ENCODE assay signal across 17 mouse cellular contexts in the genomic region with DNA sequence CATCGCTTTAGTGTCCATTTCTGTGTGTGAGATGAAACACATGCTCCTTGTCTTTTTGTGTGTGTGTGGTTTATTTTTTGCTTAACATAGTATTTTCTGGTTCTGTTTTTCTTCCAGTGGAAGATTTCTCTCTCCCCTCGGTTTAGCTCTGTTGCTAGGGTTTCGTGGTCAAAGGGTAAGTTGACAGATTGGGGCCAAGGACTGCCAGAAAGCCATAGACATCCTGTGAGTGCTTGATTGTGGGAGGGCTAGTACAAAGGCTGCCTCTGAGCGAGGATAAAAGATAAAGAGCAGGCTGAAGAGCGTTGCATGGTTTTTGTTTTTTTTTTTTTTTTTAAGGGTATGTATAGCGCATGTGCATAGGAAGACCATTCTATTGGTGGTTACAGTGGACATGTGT.
A peak's percentile ranks its signal among the peaks of the same experiment; 100 is the strongest.
DNase-seq lines count a peak whose midpoint lies in the region; ATAC-seq and TF ChIP-seq lines count a peak whose summit lies in the region.
"Had no signal": no experiment of that assay in that cellular context is flagged by ENCODE, and none has a peak within 500 bp of the region (broad histone marks: within the 10 kb centered on the region; RNA-seq: fewer than 3 reads in every experiment).

No protein-coding gene starts in this region.

- no peak overlapping the region for H3K4me2 ChIP-seq in embryonic facial prominence, embryonic 14.5 days (ENCODE audit: low read depth, low read length)
- 0 out of 2 replicates have a peak overlapping the region, but pooled peaks have one; percentile 1 for H3K4me2 ChIP-seq in lung, embryonic 14.5 days
- H3K4me2 ChIP-seq in intestine, embryonic 15.5 days (replicated peaks) = peak overlapping the region; percentile 26; the same call in 1 of the 2 replicates
- no peak overlapping the region for H3K4me2 ChIP-seq in liver, embryonic 12.5 days
- H3K4me2 ChIP-seq: forebrain, embryonic 15.5 days; neural tube, embryonic 13.5 days had no signal

- H3K27me3 ChIP-seq in embryonic facial prominence, embryonic 14.5 days (replicated peaks; ENCODE audit: control insufficient read depth, insufficient read depth, low read length) = no peaks in the 10 kb centered on the region
- no peaks in the 10 kb centered on the region for H3K27me3 ChIP-seq in embryonic facial prominence, embryonic 10.5 days (replicated peaks; ENCODE audit: low read depth, poor library complexity, severe bottlenecking)
- H3K27me3 ChIP-seq in lung, embryonic 14.5 days (ENCODE audit: insufficient read depth, low read length) = no peaks in the 10 kb centered on the region
- H3K27me3 ChIP-seq in intestine, embryonic 15.5 days (replicated peaks) = no peaks in the 10 kb centered on the region
- H3K27me3 ChIP-seq in liver, embryonic 12.5 days (replicated peaks) = no peaks in the 10 kb centered on the region; the same call in 1 of the 2 replicates
- H3K27me3 ChIP-seq: forebrain, embryonic 15.5 days; neural tube, embryonic 13.5 days; Patski had no signal

- H3K9ac ChIP-seq in embryonic facial prominence, embryonic 14.5 days (ENCODE audit: low read depth, low read length) = no peak overlapping the region
- no peak overlapping the region for H3K9ac ChIP-seq in lung, embryonic 14.5 days
- no peak overlapping the region for H3K9ac ChIP-seq in intestine, embryonic 15.5 days
- no peak overlapping the region for H3K9ac ChIP-seq in liver, embryonic 12.5 days
- H3K9ac ChIP-seq: forebrain, embryonic 15.5 days; neural tube, embryonic 13.5 days had no signal

- peak; percentile 6 for DNase-seq in embryonic facial prominence, embryonic 14.5 days (ENCODE audit: low spot score)
- no peak for DNase-seq in embryonic facial prominence, embryonic 10.5 days (ENCODE audit: low spot score)
- DNase-seq in lung, embryonic 14.5 days = peak; percentile 12
- no peak for DNase-seq in lung, postnatal 36 days
- DNase-seq in kidney, postnatal 36 days = peak; percentile 6 to 24
- no peak for DNase-seq in ovary, postnatal 10 days (ENCODE audit: low spot score)
- DNase-seq: embryo, embryonic 11 days; gastrocnemius, postnatal 10 days; heart, postnatal 10 days; liver; lung, adult 2 months; thymus, postnatal 36 days had no signal

- WGBS in embryonic facial prominence, embryonic 14.5 days = 65% methylated on average over 6 of the region's 6 CpGs
- 71% methylated on average over 6 of the region's 6 CpGs for WGBS in embryonic facial prominence, embryonic 10.5 days
- WGBS in lung, embryonic 14.5 days = 31% methylated on average over 6 of the region's 6 CpGs
- WGBS in intestine, embryonic 15.5 days = 28% methylated on average over 6 of the region's 6 CpGs
- WGBS in liver, embryonic 12.5 days (ENCODE audit: insufficient replicate concordance) = 31% methylated on average over 6 of the region's 6 CpGs

- no peak overlapping the region for H3K27ac ChIP-seq in embryonic facial prominence, embryonic 14.5 days (replicated peaks; ENCODE audit: low read depth, low read length)
- no peak overlapping the region for H3K27ac ChIP-seq in embryonic facial prominence, embryonic 10.5 days (replicated peaks)
- no peak overlapping the region for H3K27ac ChIP-seq in lung, embryonic 14.5 days (ENCODE audit: low read depth)
- H3K27ac ChIP-seq in intestine, embryonic 15.5 days = no peak overlapping the region; the same call in 1 of the 2 replicates
- H3K27ac ChIP-seq in liver, embryonic 12.5 days = no peak overlapping the region
- H3K27ac ChIP-seq: forebrain, embryonic 15.5 days; neural tube, embryonic 13.5 days had no signal

- no peaks in the 10 kb centered on the region for H3K4me1 ChIP-seq in embryonic facial prominence, embryonic 14.5 days (ENCODE audit: control insufficient read depth, insufficient read depth, low read length)
- peaks cover 12% of the 10 kb centered on the region; the same call in 1 of the 2 replicates for H3K4me1 ChIP-seq in embryonic facial prominence, embryonic 10.5 days
- no peaks in the 10 kb centered on the region for H3K4me1 ChIP-seq in lung, embryonic 14.5 days (ENCODE audit: insufficient read depth)
- no peaks in the 10 kb centered on the region; the same call in 1 of the 2 replicates for H3K4me1 ChIP-seq in intestine, embryonic 15.5 days (replicated peaks)
- H3K4me1 ChIP-seq in liver, embryonic 12.5 days = peaks cover 4% of the 10 kb centered on the region; the same call in 1 of the 2 replicates
- H3K4me1 ChIP-seq: forebrain, embryonic 15.5 days; neural tube, embryonic 13.5 days had no signal

- H3K4me3 ChIP-seq in embryonic facial prominence, embryonic 14.5 days (ENCODE audit: low read depth, low read length) = no peak overlapping the region
- H3K4me3 ChIP-seq in embryonic facial prominence, embryonic 10.5 days = no peak overlapping the region
- H3K4me3 ChIP-seq in lung, embryonic 14.5 days (ENCODE audit: low read depth, low read length) = no peak overlapping the region
- H3K4me3 ChIP-seq in intestine, embryonic 15.5 days (replicated peaks) = no peak overlapping the region
- no peak overlapping the region for H3K4me3 ChIP-seq in liver, embryonic 12.5 days
- H3K4me3 ChIP-seq: forebrain, embryonic 15.5 days; neural tube, embryonic 13.5 days had no signal

- TF ChIP-seq CTCF in lung, embryonic 14.5 days (IDR thresholded peaks at IDR 0.05; ENCODE audit: low read depth) = no peak

- H3K9me3 ChIP-seq in embryonic facial prominence, embryonic 14.5 days (ENCODE audit: control insufficient read depth, low read length) = no peaks in the 10 kb centered on the region
- no peaks in the 10 kb centered on the region for H3K9me3 ChIP-seq in embryonic facial prominence, embryonic 10.5 days
- H3K9me3 ChIP-seq in lung, embryonic 14.5 days (ENCODE audit: low read depth, low read length) = no peaks in the 10 kb centered on the region
- no peaks in the 10 kb centered on the region for H3K9me3 ChIP-seq in intestine, embryonic 15.5 days
- no peaks in the 10 kb centered on the region for H3K9me3 ChIP-seq in liver, embryonic 12.5 days (replicated peaks)
- H3K9me3 ChIP-seq: forebrain, embryonic 15.5 days; neural tube, embryonic 13.5 days had no signal

- H3K36me3 ChIP-seq in embryonic facial prominence, embryonic 14.5 days (ENCODE audit: control insufficient read depth, insufficient read depth, low read length) = no peaks in the 10 kb centered on the region
- no peaks in the 10 kb centered on the region for H3K36me3 ChIP-seq in embryonic facial prominence, embryonic 10.5 days (replicated peaks)
- no peaks in the 10 kb centered on the region for H3K36me3 ChIP-seq in lung, embryonic 14.5 days (ENCODE audit: insufficient read depth)
- H3K36me3 ChIP-seq in intestine, embryonic 15.5 days = no peaks in the 10 kb centered on the region
- H3K36me3 ChIP-seq in liver, embryonic 12.5 days = no peaks in the 10 kb centered on the region
- H3K36me3 ChIP-seq: forebrain, embryonic 15.5 days; neural tube, embryonic 13.5 days had no signal

- ATAC-seq in embryonic facial prominence, embryonic 14.5 days (ENCODE audit: low read depth) = no peak
- ATAC-seq in lung, embryonic 14.5 days (ENCODE audit: insufficient read depth) = no peak
- peak; percentile 90 for ATAC-seq in intestine, embryonic 15.5 days
- ATAC-seq in liver, embryonic 12.5 days = no peak
- ATAC-seq: forebrain, embryonic 15.5 days; Patski had no signal

Comparison
In these comparisons a context has a peak if more than half of its experiments do, and no peak if none do; other contexts are left out.
1. DNase-seq: peak in embryonic facial prominence, embryonic 14.5 days (single experiment), lung, embryonic 14.5 days (single experiment) and kidney, postnatal 36 days (2 of 2); none in embryonic facial prominence, embryonic 10.5 days (single experiment), lung, postnatal 36 days (single experiment) and ovary, postnatal 10 days (single experiment).
2. H3K4me2 ChIP-seq: peak in lung, embryonic 14.5 days (single experiment) and intestine, embryonic 15.5 days (single experiment); none in embryonic facial prominence, embryonic 14.5 days (single experiment) and liver, embryonic 12.5 days (single experiment).